Mouse (Mus musculus): ENCODE measurements around the gene Arhgap19. TPM values are rescaled to one million over a fixed set of nuclear protein-coding genes. Genes with fewer than 3 reads are reported as not detected.

Gene Arhgap19
- 0.30 and 0.45 TPM in 2 replicates for polyA plus RNA-seq (2012; rRNA removed)

DNA sequence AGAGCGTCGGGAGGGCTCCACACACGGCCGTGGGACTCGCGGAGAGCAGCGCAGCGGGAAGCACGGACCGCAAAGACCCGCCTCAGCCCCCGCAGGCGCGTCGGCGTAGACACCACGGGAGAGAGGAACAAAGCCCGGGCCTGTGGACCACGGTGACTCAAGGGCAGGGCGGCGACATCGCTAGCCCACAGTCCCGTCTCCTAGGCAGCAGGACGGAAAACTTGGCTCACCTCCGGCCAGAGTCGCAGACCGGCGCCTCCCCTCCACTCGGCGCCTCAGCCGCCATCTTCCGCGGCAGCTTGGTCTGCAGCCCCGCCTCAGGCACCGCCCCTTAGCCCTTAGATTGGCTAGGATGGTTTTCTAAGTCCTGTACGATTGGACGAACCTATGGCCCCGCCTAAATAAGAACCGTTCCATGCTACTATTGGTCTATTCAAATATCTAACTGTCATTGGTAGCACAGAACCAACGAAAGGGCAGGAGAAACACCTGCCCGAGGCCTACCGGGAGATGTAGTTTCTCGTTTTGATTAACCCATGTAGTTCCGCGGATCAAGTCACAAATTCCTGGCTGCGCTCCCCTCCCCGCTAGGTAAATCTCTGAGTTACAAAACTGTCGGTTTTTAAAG is at the start of gene Arhgap19:
Gene Arhgap19, minus strand, starts transcription at position 306 of the 628 bp plus-strand sequence.

DNA sequence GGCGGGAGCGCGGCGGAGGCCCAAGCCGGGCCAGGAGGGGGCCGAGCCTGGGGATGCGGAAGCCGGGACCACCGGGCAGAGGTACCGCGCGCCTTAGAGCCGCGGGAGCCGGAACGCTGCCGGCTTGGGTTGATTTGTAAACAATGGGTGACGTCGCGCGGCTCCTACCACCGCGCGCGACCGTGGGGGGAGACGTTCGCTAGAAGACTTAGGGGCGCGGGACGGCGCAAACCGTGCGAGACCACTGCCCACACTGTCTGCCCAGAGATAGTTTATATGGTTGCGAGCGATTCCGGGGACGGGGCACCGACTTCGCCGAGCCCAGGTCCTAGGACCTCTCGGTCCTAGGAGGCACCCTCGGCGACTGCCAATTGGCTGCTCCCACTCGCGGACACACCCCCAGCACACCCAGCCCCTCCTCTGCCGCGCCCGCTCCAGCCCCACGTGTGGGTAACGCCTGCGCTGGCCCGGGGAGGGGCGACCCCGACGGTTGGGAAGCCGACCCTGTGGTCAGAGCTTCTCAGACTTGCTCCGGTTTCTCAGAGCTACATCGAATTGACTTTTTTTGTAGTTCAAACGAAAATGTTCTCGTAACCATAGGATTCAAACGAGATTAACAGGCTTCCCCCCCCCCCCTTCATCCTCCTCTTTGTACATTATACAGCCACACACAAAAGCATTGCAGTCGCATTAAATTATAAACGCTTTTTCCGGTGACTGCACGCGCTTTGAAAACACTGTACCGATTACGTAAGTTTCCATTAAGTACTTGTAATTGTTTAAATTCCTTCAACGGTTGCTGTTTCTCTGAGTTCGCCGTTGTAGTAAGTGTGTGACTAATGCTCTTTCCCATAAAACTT is 46.4 kb upstream of the Arhgap19 start, which contains the start of gene Frat2:
Gene Frat2, minus strand, starts transcription at position 141 of the 860 bp plus-strand sequence.

DNA sequence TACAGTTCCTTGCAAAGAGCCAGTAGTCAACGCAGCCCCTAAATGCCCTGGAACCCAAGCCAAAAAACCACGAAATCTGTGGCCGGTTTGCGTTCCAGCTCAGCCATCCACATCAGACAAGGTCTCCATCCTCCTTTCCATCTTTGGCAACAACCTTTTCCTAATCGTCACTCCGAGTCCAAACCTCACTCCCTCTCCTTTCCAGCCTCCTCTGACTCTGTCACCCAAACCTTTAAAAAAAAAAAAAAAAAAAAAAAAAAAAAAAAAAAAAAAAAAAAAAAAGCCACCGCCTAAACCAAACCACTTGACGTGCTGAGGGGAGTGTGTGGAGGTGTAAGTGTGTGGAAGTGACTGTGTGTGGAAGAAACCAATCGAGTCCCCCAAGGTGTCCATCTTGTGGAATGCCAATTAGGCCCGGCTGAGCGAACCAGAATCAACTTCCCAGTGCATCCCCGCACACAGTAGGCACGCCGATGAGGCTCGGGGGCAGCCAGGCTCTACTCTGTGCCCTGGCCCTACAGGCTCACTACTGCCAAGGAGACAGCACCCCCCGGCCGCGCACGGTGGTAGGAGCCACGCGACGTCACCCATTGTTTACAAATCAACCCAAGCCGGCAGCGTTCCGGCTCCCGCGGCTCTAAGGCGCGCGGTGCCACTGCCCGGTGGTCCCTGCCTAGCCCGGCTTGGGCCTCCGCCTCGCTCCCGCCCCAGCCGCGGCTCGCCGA is 27.7 kb upstream of the Arhgap19 start, which contains the start of gene Frat1:
Gene Frat1, plus strand, starts transcription at position 590 of the 725 bp plus-strand sequence.

DNA sequence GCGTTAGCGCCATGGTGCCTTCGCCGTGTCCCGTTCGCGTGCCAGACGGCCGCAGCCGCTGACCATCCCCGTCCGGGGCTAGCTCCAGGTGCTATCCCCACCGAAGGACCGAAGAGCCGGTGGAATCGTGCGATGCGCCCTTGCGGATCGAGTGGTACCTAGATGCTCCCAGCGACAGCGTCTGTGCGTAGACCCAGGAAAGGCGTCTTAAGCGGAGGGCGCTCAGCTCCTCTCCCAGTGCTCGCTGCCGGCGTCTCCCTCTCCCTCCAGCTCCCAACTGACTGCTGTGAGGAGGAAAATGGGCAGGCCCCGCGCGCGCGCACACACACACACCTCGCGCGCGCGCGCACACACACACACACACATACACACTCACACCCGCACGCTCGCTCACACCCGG is 58.5 kb downstream of the Arhgap19 start, which contains the start of gene Slit1:
Gene Slit1, minus strand, starts transcription at position 270 of the 400 bp plus-strand sequence.

Other genes with a start within 250 kb of the Arhgap19 start
- 0.18 and 0.22 TPM in 2 replicates for gene Gm340, start 219.7 kb downstream of the Arhgap19 start, polyA plus RNA-seq (2012; rRNA removed)
- gene Slit1, start 58.4 kb downstream of the Arhgap19 start, polyA plus RNA-seq (2012; rRNA removed): 0.18 and 0.56 TPM in 2 replicates
- gene Frat1, start 27.9 kb upstream of the Arhgap19 start, polyA plus RNA-seq (2012; rRNA removed): 3.8 and 5.9 TPM in 2 replicates
- gene Frat2, start 46.1 kb upstream of the Arhgap19 start, polyA plus RNA-seq (2012; rRNA removed): 3.4 and 5.8 TPM in 2 replicates
- 1.9 and 2.7 TPM in 2 replicates for gene Rrp12, start 94.1 kb upstream of the Arhgap19 start, polyA plus RNA-seq (2012; rRNA removed)
- gene Pgam1, start 109.9 kb upstream of the Arhgap19 start, polyA plus RNA-seq (2012; rRNA removed): 105 and 148 TPM in 2 replicates
- 2.5 and 3.4 TPM in 2 replicates for gene Exosc1, start 131.4 kb upstream of the Arhgap19 start, polyA plus RNA-seq (2012; rRNA removed)
- gene Zdhhc16, start 131.4 kb upstream of the Arhgap19 start, polyA plus RNA-seq (2012; rRNA removed): 29.1 and 32.4 TPM in 2 replicates
- gene Mms19, start 179.1 kb upstream of the Arhgap19 start, polyA plus RNA-seq (2012; rRNA removed): 19.0 and 22.6 TPM in 2 replicates
- gene Ubtd1, start 179.7 kb upstream of the Arhgap19 start, polyA plus RNA-seq (2012; rRNA removed): 15.6 and 23.6 TPM in 2 replicates
- gene Ankrd2, start 234.0 kb upstream of the Arhgap19 start, polyA plus RNA-seq (2012; rRNA removed): 0.09 TPM in 1 of 2 replicates, not detected in the other
- gene Hoga1, start 243.6 kb upstream of the Arhgap19 start, polyA plus RNA-seq (2012; rRNA removed): 0.39 and 0.90 TPM in 2 replicates

All from stomach, adult 2 months (tissue).